Mouse (Mus musculus) kidney, embryonic 16.5 days (tissue): ENCODE measurements around the gene Vgll4. TPM values are rescaled to one million over a fixed set of nuclear protein-coding genes. Genes with fewer than 3 reads are reported as not detected.

Experiments
- ATAC-seq: fragments of 200-750 bp; cut with Nextera tagmentation; 2 replicates; pipeline ENCODE4 v1.8.0; 2017; ENCODE audit warnings: moderate TSS enrichment; ENCODE audit not compliant: low FRiP score, low TSS enrichment
- H3K27ac ChIP-seq: fragments of 300-500 bp; sonication (generic); 2 replicates; pipeline ENCODE4 v1.5.1; 2014; ENCODE audit warnings: low read length
- H3K27me3 ChIP-seq: fragments of 300-500 bp; sonication (generic); 2 replicates; pipeline ENCODE4 v1.6.1; 2014; ENCODE audit warnings: low read length, control low read depth, mixed read lengths; ENCODE audit not compliant: insufficient read depth
- H3K36me3 ChIP-seq: fragments of 300-500 bp; sonication (generic); 2 replicates; pipeline ENCODE4 v1.6.1; 2014; ENCODE audit warnings: low read length, control low read depth, mixed read lengths; ENCODE audit not compliant: insufficient read depth
- H3K4me1 ChIP-seq: fragments of 300-500 bp; sonication (generic); 2 replicates; pipeline ENCODE4 v1.6.1; 2014; ENCODE audit warnings: low read length, control low read depth, mixed read lengths; ENCODE audit not compliant: insufficient read depth
- H3K4me2 ChIP-seq: fragments of 300-500 bp; sonication (generic); replicated peaks from 2 replicates; pipeline ENCODE4 v1.6.1; 2014; ENCODE audit warnings: low read depth, low read length
- H3K4me3 ChIP-seq: fragments of 300-500 bp; sonication (generic); 2 replicates; pipeline ENCODE4 v1.5.1; 2014; ENCODE audit warnings: mild to moderate bottlenecking, low read length
- H3K9ac ChIP-seq: fragments of 300-500 bp; sonication (generic); replicated peaks from 2 replicates; pipeline ENCODE4 v1.6.1; 2014; ENCODE audit warnings: low read length
- H3K9me3 ChIP-seq: fragments of 300-500 bp; sonication (generic); 2 replicates; pipeline ENCODE4 v1.6.1; 2016; ENCODE audit warnings: low read length, control low read depth
- WGBS: fragments of 180-500 bp; shearing (Covaris S2); extraction: QIAGEN DNeasy Blood & Tissue Kit; methylation state at CpG from one replicate; pipeline ENCODE4 v1.1.7; 2014; 5-methylcytosine and 5-hydroxymethylcytosine counted together
- polyA plus RNA-seq: library from polyadenylated mRNA; unstranded; fragments of >200 nt; fragmentation: Nextera tagmentation; extraction: Ambion mirVana; gene quantifications from 2 replicates; pipeline ENCODE4 v1.2.1, GENCODE M21; 2015

The Vgll4 gene
- polyA plus RNA-seq, 1 experiment from 2014 or later: 114 TPM

DNA sequence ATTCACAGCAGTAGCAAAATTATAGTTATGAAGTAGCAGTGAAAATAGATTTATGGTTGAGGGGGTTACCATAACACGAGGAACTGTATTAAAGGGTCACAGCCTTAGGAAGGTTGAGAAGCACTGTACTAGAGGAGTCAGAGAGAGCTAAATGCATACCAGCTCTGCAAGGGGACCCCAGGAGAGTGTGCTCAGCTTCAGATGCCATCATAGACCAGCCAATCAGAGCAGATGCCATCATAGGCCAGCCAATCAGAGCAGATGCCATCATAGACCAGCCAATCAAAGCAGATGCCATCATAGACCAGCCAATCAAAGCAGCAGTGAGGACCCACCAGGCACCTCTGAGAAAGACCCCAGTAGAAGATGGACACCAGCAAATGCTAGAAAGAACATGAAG, 134.0 kb downstream of the Vgll4 start:
- H3K27me3 ChIP-seq: no peaks in the 10 kb centered on the region
- no peak overlapping the region for H3K4me2 ChIP-seq
- no peak overlapping the region for H3K9ac ChIP-seq
- H3K9me3 ChIP-seq: no peaks in the 10 kb centered on the region
- H3K36me3 ChIP-seq: no peaks in the 10 kb centered on the region
- no peak overlapping the region for H3K4me3 ChIP-seq
- 32% methylated on average over 1 of the region's 1 CpGs for WGBS
- peaks cover 72% of the 10 kb centered on the region for H3K4me1 ChIP-seq
- H3K27ac ChIP-seq: peak overlapping the region; percentile 68
- no peak for ATAC-seq

DNA sequence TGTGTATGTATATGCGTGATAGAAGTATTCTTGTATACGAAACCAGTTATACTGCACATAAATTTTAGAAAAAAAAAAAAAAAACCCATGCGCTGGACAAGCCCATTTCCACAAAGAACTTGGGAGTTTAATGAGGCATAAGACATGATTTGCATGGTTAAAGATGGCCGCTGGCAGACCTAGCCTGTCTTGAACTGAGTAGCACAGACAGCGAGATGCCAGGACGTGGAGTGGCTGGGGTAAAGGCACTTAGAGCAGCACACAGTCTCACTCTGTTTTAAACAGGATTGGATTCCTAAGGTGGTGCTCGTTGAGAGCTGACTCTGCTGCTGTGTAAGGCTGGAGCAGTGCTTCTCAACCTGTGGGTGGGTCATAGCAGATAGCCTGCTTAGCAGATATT, 134.4 kb downstream of the Vgll4 start:
- peak; percentile 28; the same call in 1 of the 2 replicates for ATAC-seq
- 39% methylated on average over 7 of the region's 7 CpGs for WGBS
- H3K27ac ChIP-seq: peak overlapping the region; percentile 84
- H3K36me3 ChIP-seq: no peaks in the 10 kb centered on the region
- no peaks in the 10 kb centered on the region for H3K27me3 ChIP-seq
- no peak overlapping the region for H3K4me2 ChIP-seq
- H3K9me3 ChIP-seq: no peaks in the 10 kb centered on the region
- peaks cover 68% of the 10 kb centered on the region for H3K4me1 ChIP-seq
- no peak overlapping the region for H3K9ac ChIP-seq
- no peak overlapping the region for H3K4me3 ChIP-seq

DNA sequence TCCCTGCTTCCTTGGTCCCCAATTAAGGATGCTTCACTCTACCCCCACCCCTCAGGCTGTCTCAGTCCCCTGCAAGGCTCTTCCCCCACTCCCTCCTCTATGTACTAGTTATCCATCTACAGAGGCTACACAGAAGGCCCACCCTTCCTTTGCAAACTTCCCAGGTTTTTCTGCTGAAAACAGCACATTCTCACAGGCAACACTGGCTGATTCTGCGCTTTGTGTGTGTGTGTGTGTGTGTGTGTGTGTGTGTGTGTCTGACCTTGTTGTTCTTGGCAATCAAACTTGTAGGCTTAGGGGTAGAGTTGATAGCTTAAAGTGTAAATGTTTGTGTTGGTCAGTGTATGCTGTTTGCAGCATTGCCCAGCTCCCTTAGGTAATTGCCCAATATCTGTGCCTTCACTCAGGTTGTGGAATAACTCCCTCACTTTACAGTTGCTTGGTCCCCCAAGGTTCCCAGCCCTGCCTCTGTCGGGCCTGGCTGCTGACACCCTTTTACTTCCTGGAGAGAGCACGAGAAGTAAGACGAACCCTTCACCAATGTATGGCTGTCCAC, 135.9 kb downstream of the Vgll4 start:
- H3K9ac ChIP-seq: 0 out of 2 replicates have a peak overlapping the region, but pooled peaks have one; percentile 27
- H3K27me3 ChIP-seq: no peaks in the 10 kb centered on the region
- no peak overlapping the region for H3K4me3 ChIP-seq
- no peaks in the 10 kb centered on the region for H3K9me3 ChIP-seq
- H3K4me1 ChIP-seq: peaks cover 53% of the 10 kb centered on the region
- WGBS: 28% methylated on average over 4 of the region's 4 CpGs
- H3K4me2 ChIP-seq: no peak overlapping the region
- H3K27ac ChIP-seq: peak overlapping the region; percentile 84
- peak; percentile 76 for ATAC-seq
- H3K36me3 ChIP-seq: no peaks in the 10 kb centered on the region

DNA sequence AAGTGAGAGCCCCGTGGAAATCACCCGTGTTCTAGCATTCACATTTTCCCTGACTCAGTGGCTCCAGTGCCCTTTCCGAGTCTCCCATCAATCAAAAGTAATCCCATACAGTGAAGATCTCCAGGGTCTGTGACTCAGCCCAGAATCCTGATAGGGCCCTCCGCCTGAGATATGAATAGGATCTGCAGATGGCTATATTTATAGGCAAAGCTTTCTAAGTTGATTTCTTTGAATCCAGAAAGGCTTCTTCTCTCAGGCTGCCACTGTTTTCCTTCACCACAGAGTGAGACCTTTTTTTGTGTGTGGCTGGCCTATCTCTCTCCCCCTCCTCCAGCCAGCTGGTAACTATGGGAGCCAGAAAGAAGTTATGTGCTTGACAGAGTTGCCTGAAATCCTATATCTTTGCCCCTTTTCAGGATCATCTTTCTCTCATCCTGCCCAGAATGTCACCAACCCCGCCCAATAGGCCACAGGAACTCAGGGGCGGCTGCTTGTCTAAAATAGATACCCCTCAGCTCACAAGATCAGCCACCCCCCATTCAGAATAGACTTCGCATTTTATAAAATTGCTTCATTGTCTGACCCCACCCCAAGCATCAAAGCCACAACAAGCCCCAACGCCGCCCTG, 136.6 kb downstream of the Vgll4 start:
- Histone ChIP-seq H3K27ac (peak overlapping the region; percentile 84), H3K9ac (0 out of 2 replicates have a peak overlapping the region, but pooled peaks have one; percentile 27), H3K36me3 (no peaks in the 10 kb centered on the region), H3K27me3 (no peaks in the 10 kb centered on the region), H3K4me3 (no peak overlapping the region), H3K4me2 (no peak overlapping the region), H3K4me1 (peaks cover 50% of the 10 kb centered on the region), H3K9me3 (no peaks in the 10 kb centered on the region)
- peak; percentile 13; the same call in 1 of the 2 replicates for ATAC-seq
- WGBS: 41% methylated on average over 9 of the region's 9 CpGs

DNA sequence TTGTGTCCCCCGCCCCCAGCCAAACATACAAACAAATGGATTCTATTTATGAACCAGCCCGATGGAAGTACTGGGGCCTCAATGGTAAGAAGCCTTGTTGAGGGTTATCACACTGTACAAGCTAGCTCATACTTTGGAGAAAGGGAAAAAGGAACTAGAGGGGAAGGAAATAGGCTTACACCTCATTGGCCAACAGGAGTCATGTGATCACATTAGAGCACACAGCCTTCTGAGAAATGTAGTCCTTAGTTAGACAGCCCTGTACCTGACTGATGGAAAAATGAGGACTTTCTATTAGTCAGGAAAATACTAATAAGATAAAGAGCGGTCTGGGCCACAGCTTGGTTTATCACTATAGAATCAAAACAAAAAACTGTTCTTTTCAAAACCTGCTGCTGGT, 138.0 kb downstream of the Vgll4 start:
- no peaks in the 10 kb centered on the region for H3K9me3 ChIP-seq
- no peak for ATAC-seq
- H3K9ac ChIP-seq: no peak overlapping the region
- no peaks in the 10 kb centered on the region for H3K27me3 ChIP-seq
- H3K36me3 ChIP-seq: no peaks in the 10 kb centered on the region
- H3K4me1 ChIP-seq: peaks cover 52% of the 10 kb centered on the region
- no peak overlapping the region for H3K4me2 ChIP-seq
- no peak overlapping the region; the same call in 1 of the 2 replicates for H3K27ac ChIP-seq
- 92% methylated on average over 3 of the region's 3 CpGs for WGBS
- no peak overlapping the region for H3K4me3 ChIP-seq

DNA sequence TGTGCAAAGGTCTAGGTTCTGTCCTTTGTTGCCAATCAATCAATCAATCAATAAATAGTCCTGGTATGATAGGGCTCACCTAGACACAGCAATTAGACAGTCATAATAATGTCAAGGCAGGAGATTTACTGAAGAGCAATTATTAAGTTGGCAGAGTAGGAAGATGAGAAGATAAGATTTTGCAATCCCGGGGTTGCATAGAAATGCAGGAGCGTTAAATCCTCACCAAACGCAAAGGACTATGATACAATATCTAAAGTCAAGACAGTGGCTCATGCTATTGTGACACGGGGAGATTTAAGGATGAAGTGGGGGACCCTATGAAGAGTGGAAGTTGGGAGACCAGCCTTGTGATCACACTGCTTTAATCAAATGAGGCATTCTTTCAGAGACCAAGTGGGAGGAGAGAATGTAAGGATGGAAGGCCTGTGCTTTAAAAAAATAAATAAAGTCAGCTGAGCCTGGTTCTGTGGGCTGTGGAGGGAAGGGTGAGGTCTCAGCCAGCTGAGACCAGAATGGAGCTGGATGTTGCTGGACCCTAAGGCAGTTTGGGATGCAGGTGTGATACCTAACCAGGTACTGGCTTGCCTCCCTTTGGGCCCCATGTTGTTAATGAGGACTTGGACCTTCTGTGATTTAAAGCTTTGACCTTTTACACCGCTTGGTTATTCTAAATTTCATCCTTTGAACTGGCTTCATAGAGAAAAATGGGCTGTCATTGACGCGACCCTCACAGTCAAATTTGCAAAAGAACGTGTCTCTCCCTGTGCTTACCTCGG, 139.9 kb downstream of the Vgll4 start:
- Histone ChIP-seq H3K4me3 (no peak overlapping the region), H3K27me3 (no peaks in the 10 kb centered on the region), H3K4me1 (peaks cover 36% of the 10 kb centered on the region), H3K27ac (no peak overlapping the region), H3K9me3 (no peaks in the 10 kb centered on the region), H3K36me3 (no peaks in the 10 kb centered on the region), H3K4me2 (no peak overlapping the region), H3K9ac (no peak overlapping the region)
- WGBS: 70% methylated on average over 9 of the region's 9 CpGs
- no peak for ATAC-seq

DNA sequence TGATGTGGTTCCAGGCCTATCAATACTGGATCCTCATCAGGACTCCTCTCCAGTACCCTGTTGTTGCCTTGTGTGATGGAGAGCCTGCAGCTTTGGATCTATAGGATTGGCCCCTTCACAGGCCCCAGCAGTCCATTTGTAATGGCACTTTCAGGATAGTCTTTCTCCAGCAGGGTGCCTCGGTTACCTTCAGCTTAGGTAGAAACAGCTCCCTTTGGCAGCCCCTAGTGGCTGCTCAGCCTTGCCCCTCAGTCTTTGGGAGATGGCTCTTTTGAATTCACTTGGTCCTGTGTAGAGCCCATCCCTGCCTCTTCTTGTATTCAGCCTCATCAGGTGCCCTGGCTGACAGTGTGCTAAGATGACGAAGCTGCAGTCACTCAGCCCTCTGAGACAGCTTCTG, 142.9 kb downstream of the Vgll4 start:
- Histone ChIP-seq H3K27ac (no peak overlapping the region), H3K4me2 (no peak overlapping the region), H3K4me3 (no peak overlapping the region), H3K4me1 (peaks cover 6% of the 10 kb centered on the region; the same call in 1 of the 2 replicates), H3K9me3 (peaks cover 5% of the 10 kb centered on the region; the same call in 1 of the 2 replicates), H3K9ac (no peak overlapping the region), H3K27me3 (no peaks in the 10 kb centered on the region), H3K36me3 (no peaks in the 10 kb centered on the region)
- ATAC-seq: no peak
- 73% methylated on average over 2 of the region's 2 CpGs for WGBS

DNA sequence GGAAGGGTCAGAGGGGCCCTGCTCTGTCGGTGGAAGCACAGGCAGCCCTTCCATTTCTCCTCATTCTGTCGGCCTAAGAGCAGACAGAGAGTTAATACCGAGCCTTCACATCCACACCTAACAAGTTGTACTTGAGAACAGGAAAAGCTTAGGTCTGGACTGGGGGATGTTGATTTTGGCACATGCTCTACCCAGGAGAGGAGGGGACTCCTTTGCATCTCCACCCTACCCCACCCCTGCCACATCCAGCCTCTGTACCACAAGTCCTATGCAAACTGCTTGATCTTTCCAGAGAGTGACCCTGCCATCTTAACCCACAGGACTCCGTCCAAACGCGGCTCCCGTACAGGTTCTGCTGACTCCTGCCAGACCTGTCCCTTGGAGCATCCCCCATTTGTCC, 148.1 kb downstream of the Vgll4 start:
- Histone ChIP-seq H3K27me3 (no peaks in the 10 kb centered on the region), H3K4me1 (peaks cover 20% of the 10 kb centered on the region), H3K4me3 (no peak overlapping the region), H3K4me2 (no peak overlapping the region), H3K36me3 (no peaks in the 10 kb centered on the region), H3K9me3 (peaks cover 5% of the 10 kb centered on the region; the same call in 1 of the 2 replicates), H3K9ac (no peak overlapping the region), H3K27ac (no peak overlapping the region)
- WGBS: 76% methylated on average over 7 of the region's 7 CpGs
- no peak for ATAC-seq

DNA sequence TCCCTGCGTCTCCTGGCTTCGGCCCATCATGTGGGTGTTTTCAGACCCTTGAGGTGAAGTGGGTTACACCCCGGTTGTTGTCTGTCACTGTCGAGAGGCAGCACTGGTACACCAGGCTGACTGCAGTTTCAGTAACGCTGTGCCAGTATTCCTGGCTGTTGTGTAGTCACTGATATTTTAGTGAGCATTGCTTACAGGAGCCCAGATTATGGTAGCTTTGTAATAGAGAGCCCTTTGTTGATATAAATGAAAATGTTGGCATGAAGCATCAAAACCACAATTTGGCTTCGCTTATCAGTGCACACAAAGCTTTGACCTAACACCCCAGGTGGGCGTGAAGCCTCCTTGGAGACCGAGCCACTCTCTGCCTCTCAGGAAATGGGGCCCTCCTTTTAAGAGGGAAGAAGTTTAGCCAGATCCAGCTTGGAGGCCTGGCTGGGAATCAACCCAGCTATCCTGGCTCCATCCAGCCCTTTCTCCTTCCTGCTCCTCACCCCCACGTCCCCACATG, 149.8 kb downstream of the Vgll4 start:
- ATAC-seq: 0 out of 2 replicates have a peak, but pooled peaks have one; percentile 24
- Histone ChIP-seq H3K27ac (peak overlapping the region; percentile 25; the same call in 1 of the 2 replicates), H3K9me3 (peaks cover 5% of the 10 kb centered on the region; the same call in 1 of the 2 replicates), H3K4me3 (no peak overlapping the region), H3K27me3 (no peaks in the 10 kb centered on the region), H3K4me2 (no peak overlapping the region), H3K9ac (no peak overlapping the region), H3K4me1 (peaks cover 20% of the 10 kb centered on the region), H3K36me3 (no peaks in the 10 kb centered on the region)
- 60% methylated on average over 9 of the region's 9 CpGs for WGBS
